Mouse (Mus musculus) lung, postnatal 0 days (tissue): Measurements from ENCODE around the gene Cnn2. TPM values are rescaled to one million over a fixed set of nuclear protein-coding genes. Genes with fewer than 3 reads are reported as not detected.

Experiments
- ATAC-seq: fragments of 200-750 bp; cut with Nextera tagmentation; 2 replicates; pipeline ENCODE4 v1.8.0; 2017; ENCODE audit warnings: moderate library complexity
- DNase-seq: peaks from one replicate; pipeline ENCODE4 v3.0.0-alpha.2; 2016; ENCODE audit warnings: low spot score
- H3K27ac ChIP-seq: fragments of 300-500 bp; sonication (generic); 2 replicates; pipeline ENCODE4 v1.5.1; 2014; ENCODE audit warnings: antibody characterized with exemption, mild to moderate bottlenecking, low read length, mixed read lengths
- H3K27me3 ChIP-seq: fragments of 300-500 bp; sonication (generic); replicated peaks from 2 replicates; pipeline ENCODE4 v1.6.1; 2014; ENCODE audit warnings: low read length, mixed read lengths; ENCODE audit not compliant: insufficient read depth
- H3K36me3 ChIP-seq: fragments of 300-500 bp; sonication (generic); 2 replicates; pipeline ENCODE4 v1.6.1; 2014; ENCODE audit warnings: low read length, mixed read lengths; ENCODE audit not compliant: insufficient read depth
- H3K4me1 ChIP-seq: fragments of 300-500 bp; sonication (generic); 2 replicates; pipeline ENCODE4 v1.6.1; 2014; ENCODE audit warnings: antibody characterized with exemption, low read depth, low read length, mixed read lengths; ENCODE audit not compliant: insufficient read depth
- H3K4me2 ChIP-seq: fragments of 300-500 bp; sonication (generic); replicated peaks from 2 replicates; pipeline ENCODE4 v1.6.1; 2014; ENCODE audit warnings: low read depth, mild to moderate bottlenecking, low read length, moderate library complexity, mixed read lengths
- H3K4me3 ChIP-seq: fragments of 300-500 bp; sonication (generic); 2 replicates; pipeline ENCODE4 v1.5.1; 2014; ENCODE audit warnings: low read depth, low read length
- H3K9ac ChIP-seq: fragments of 300-500 bp; sonication (generic); replicated peaks from 2 replicates; pipeline ENCODE4 v1.6.1; 2014; ENCODE audit warnings: low read depth, mild to moderate bottlenecking
- H3K9me3 ChIP-seq: fragments of 300-500 bp; sonication (generic); 2 replicates; pipeline ENCODE4 v1.6.1; 2016; ENCODE audit warnings: low read length, mixed read lengths
- CTCF ChIP-seq: IDR thresholded peaks from 2 replicates; pipeline ENCODE4 v1.5.1; 2016; ENCODE audit warnings: antibody characterized with exemption, mild to moderate bottlenecking
- EP300 ChIP-seq: IDR thresholded peaks from 2 replicates; pipeline ENCODE4 v1.6.1; 2016; ENCODE audit warnings: antibody characterized with exemption, mild to moderate bottlenecking, control low read depth
- WGBS: fragments of 180-500 bp; shearing (Covaris S2); extraction: QIAGEN DNeasy Blood & Tissue Kit; methylation state at CpG from one replicate; pipeline ENCODE4 v1.1.7; 2014; 5-methylcytosine and 5-hydroxymethylcytosine counted together
- polyA plus RNA-seq: library from polyadenylated mRNA; unstranded; fragments of >200 nt; fragmentation: Nextera tagmentation; extraction: Ambion mirVana; gene quantifications from 2 replicates; pipeline ENCODE4 v1.2.1, GENCODE M21; 2015

Cnn2 gene
- polyA plus RNA-seq, 1 experiment from 2014 or later: 483 TPM

GRCm38 (mm10) chr10:79979401-79980155 lies 8.8 kb upstream of the Cnn2 start:
- H3K9me3 ChIP-seq: no peaks in the 10 kb centered on the region
- WGBS: 93% methylated on average over 22 of the region's 22 CpGs
- no peak overlapping the region for H3K9ac ChIP-seq
- no peak overlapping the region for H3K4me3 ChIP-seq
- H3K27me3 ChIP-seq: no peaks in the 10 kb centered on the region
- H3K27ac ChIP-seq: no peak overlapping the region
- peaks cover 40% of the 10 kb centered on the region for H3K36me3 ChIP-seq
- DNase-seq (no peak), ATAC-seq (no peak)
- peaks cover 10% of the 10 kb centered on the region for H3K4me1 ChIP-seq
- TF ChIP-seq EP300: no peak
- no peak for TF ChIP-seq CTCF
- no peak overlapping the region for H3K4me2 ChIP-seq

- H3K9me3 ChIP-seq: no peaks in the 10 kb centered on the region
- no peak for ATAC-seq
- H3K27ac ChIP-seq: peak overlapping the region; percentile 99
- H3K27me3 ChIP-seq: no peaks in the 10 kb centered on the region
- H3K4me3 ChIP-seq: peak overlapping the region; percentile 73
- 68% methylated on average over 5 of the region's 5 CpGs for WGBS
- peak overlapping the region; percentile 74 for H3K9ac ChIP-seq
- DNase-seq: no peak
- H3K4me2 ChIP-seq: peak overlapping the region; percentile 78
- H3K36me3 ChIP-seq: peaks cover 9% of the 10 kb centered on the region; the same call in 1 of the 2 replicates
- TF ChIP-seq CTCF: no peak
- no peak for TF ChIP-seq EP300
- peaks cover 25% of the 10 kb centered on the region for H3K4me1 ChIP-seq
Measured at GRCm38 (mm10) chr10:79983205-79983604, 5.2 kb upstream of the Cnn2 start.

- no peaks in the 10 kb centered on the region for H3K9me3 ChIP-seq
- WGBS: 1% methylated on average over 11 of the region's 21 CpGs
- DNase-seq (peak; percentile 64), ATAC-seq (no peak)
- peak overlapping the region; percentile 73 for H3K4me3 ChIP-seq
- H3K9ac ChIP-seq: peak overlapping the region; percentile 74
- TF ChIP-seq CTCF: no peak
- peak overlapping the region; percentile 78 for H3K4me2 ChIP-seq
- H3K27ac ChIP-seq: peak overlapping the region; percentile 99
- peaks cover 25% of the 10 kb centered on the region for H3K4me1 ChIP-seq
- H3K27me3 ChIP-seq: no peaks in the 10 kb centered on the region
- H3K36me3 ChIP-seq: peaks cover 8% of the 10 kb centered on the region; the same call in 1 of the 2 replicates
Measured at GRCm38 (mm10) chr10:79983670-79984069, 4.7 kb upstream of the Cnn2 start.

- Histone ChIP-seq H3K4me1 (peaks cover 25% of the 10 kb centered on the region), H3K27me3 (no peaks in the 10 kb centered on the region), H3K4me2 (peak within 1 kb of the TSS; percentile 78), H3K36me3 (peaks cover 2% of the 10 kb centered on the region; the same call in 1 of the 2 replicates), H3K9me3 (no peaks in the 10 kb centered on the region), H3K9ac (peak within 1 kb of the TSS; percentile 74), H3K27ac (peak within 1 kb of the TSS; percentile 99), H3K4me3 (peak within 1 kb of the TSS; percentile 73)
- TF ChIP-seq EP300: 0 out of 2 replicates have a peak, but pooled peaks have one; percentile 26
- TF ChIP-seq CTCF: peak; percentile 88
- DNase-seq: peak; percentile 96
- WGBS: 2% methylated on average over 39 of the region's 49 CpGs
- ATAC-seq: peak; percentile 69
Measured at GRCm38 (mm10) chr10:79984195-79984816, 4.1 kb upstream of the Cnn2 start, which contains the start of gene Tmem259. Gene Tmem259, minus strand, starts transcription at chr10:79984330.

DNA sequence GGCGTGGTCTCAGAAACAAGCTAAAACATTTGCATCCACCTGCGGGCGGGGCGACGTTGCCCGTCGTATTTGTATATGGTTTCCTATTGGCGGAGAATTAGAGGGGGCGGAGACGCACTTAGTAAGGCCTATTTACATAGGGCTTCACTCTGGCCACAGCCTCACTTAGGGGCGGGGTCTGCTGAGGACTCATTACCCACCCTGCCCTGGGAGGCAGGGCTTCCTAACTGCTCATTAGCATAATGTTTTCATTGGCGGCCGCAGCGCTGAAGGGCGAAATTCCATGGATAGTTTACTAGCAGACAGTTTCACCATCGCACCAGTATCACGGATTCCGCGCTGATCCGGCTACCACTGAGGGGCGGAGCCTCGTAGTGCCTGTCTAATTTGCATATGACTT lies 3.5 kb upstream of the Cnn2 start:
- Histone ChIP-seq H3K9me3 (no peaks in the 10 kb centered on the region), H3K27me3 (no peaks in the 10 kb centered on the region), H3K4me2 (peak overlapping the region; percentile 78), H3K27ac (peak overlapping the region; percentile 99), H3K36me3 (no peaks in the 10 kb centered on the region), H3K4me1 (peaks cover 25% of the 10 kb centered on the region), H3K4me3 (peak overlapping the region; percentile 73), H3K9ac (peak overlapping the region; percentile 62)
- peak; percentile 100 for DNase-seq
- WGBS: under 1% methylated on average over 22 of the region's 22 CpGs
- ATAC-seq: peak; percentile 87
- TF ChIP-seq CTCF (no peak), EP300 (no peak; the same call in 1 of the 2 replicates)
